In genomic region chr14:26048767-26049166, GRCm38 (mm10) we compare ENCODE assay signal across 40 mouse cellular contexts. TPM values are rescaled to one million over a fixed set of nuclear protein-coding genes. Genes with fewer than 3 reads are reported as not detected.
"Had no signal": no experiment of that assay in that cellular context is flagged by ENCODE, and none has a peak within 500 bp of the region (broad histone marks: within the 10 kb centered on the region; RNA-seq: fewer than 3 reads in every experiment).

No protein-coding gene starts in this region.

RNA-seq across cellular contexts. Expression of gene Gm9780, which starts 6.3 kb away (rescaled TPM):
- total RNA-seq: megakaryocyte progenitor cell, adult 5-6 weeks; megakaryocyte-erythroid progenitor cell, adult 5-6 weeks; monocyte, adult 5-6 weeks had no signal
- polyA plus RNA-seq: limb, embryonic 10.5 days; limb, embryonic 11.5 days; limb, embryonic 12.5 days; macrophage had no signal

RNA-seq across cellular contexts. Expression of gene Tmem254c, which starts 18.4 kb away (rescaled TPM):
- polyA plus RNA-seq: macrophage had no signal

RNA-seq across cellular contexts. Expression of gene Cphx2, which starts 32.5 kb away (rescaled TPM):
- total RNA-seq: left cerebral cortex, adult 8-10 months; left cerebral cortex, postnatal 10 days; left cerebral cortex, postnatal 14 days; left cerebral cortex, postnatal 25 days; left cerebral cortex, postnatal 36 days; left cerebral cortex, postnatal 4 days; liver, adult 2 months; megakaryocyte progenitor cell, adult 5-6 weeks; megakaryocyte, adult 5-6 weeks; megakaryocyte-erythroid progenitor cell, adult 5-6 weeks; midbrain, postnatal 0 days; monocyte, adult 5-6 weeks had no signal
- polyA plus RNA-seq: limb, embryonic 10.5 days; limb, embryonic 11.5 days; limb, embryonic 12.5 days; limb, embryonic 13.5 days; limb, embryonic 14.5 days; limb, embryonic 15.5 days; liver, embryonic 11.5 days; liver, embryonic 12.5 days; liver, embryonic 13.5 days; liver, embryonic 14.5 days; liver, embryonic 15.5 days; liver, embryonic 16.5 days; liver, postnatal 0 days; lung, adult 2 months; lung, embryonic 14.5 days; lung, embryonic 15.5 days; lung, postnatal 0 days; macrophage; midbrain, embryonic 10.5 days; midbrain, embryonic 11.5 days; midbrain, embryonic 12.5 days; midbrain, embryonic 13.5 days; midbrain, embryonic 14.5 days; midbrain, embryonic 15.5 days; midbrain, embryonic 16.5 days; midbrain, postnatal 0 days; myocyte; neural tube, embryonic 11.5 days; neural tube, embryonic 12.5 days had no signal

RNA-seq across cellular contexts. Expression of gene Cphx3, which starts 33.3 kb away (rescaled TPM):
- total RNA-seq: left cerebral cortex, adult 8-10 months; left cerebral cortex, postnatal 10 days; left cerebral cortex, postnatal 14 days; left cerebral cortex, postnatal 25 days; left cerebral cortex, postnatal 36 days; left cerebral cortex, postnatal 4 days; megakaryocyte progenitor cell, adult 5-6 weeks; megakaryocyte, adult 5-6 weeks; megakaryocyte-erythroid progenitor cell, adult 5-6 weeks; midbrain, postnatal 0 days; monocyte, adult 5-6 weeks had no signal
- polyA plus RNA-seq: limb, embryonic 10.5 days; limb, embryonic 11.5 days; limb, embryonic 12.5 days; limb, embryonic 13.5 days; limb, embryonic 14.5 days; limb, embryonic 15.5 days; liver, embryonic 11.5 days; liver, embryonic 12.5 days; liver, embryonic 13.5 days; liver, embryonic 14.5 days; liver, postnatal 0 days; lung, adult 2 months; lung, embryonic 14.5 days; lung, embryonic 15.5 days; lung, postnatal 0 days; macrophage; midbrain, embryonic 10.5 days; midbrain, embryonic 11.5 days; midbrain, embryonic 12.5 days; midbrain, embryonic 13.5 days; midbrain, embryonic 14.5 days; midbrain, embryonic 15.5 days; midbrain, embryonic 16.5 days; midbrain, postnatal 0 days; neural tube, embryonic 11.5 days; neural tube, embryonic 12.5 days had no signal
